In the genomic region with DNA sequence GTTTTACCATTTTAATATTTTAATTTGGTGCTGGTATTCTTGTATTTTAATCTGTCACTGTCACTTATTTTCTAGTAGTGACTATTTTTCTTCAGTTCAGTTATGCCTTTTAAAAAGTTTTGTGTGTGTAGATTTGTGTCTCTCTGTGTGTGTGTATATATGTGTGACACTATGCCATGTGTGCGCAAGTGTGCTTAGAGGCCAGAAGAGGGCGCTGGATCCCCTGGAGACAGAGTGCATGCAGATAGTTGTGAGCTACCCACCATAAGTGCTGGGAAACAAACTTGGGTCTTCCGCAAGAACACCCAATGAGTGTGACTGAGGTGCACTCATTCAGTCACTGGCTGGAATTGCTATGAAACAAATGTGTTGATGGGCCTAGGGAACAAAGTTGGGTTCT, we compare ENCODE assay signal across 28 mouse cellular contexts. TPM values are rescaled to one million over a fixed set of nuclear protein-coding genes. Genes with fewer than 3 reads are reported as not detected.
DNase-seq lines count a peak whose midpoint lies in the region; ATAC-seq and TF ChIP-seq lines count a peak whose summit lies in the region.
"Had no signal": no experiment of that assay in that cellular context is flagged by ENCODE, and none has a peak within 500 bp of the region (broad histone marks: within the 10 kb centered on the region; RNA-seq: fewer than 3 reads in every experiment).

No protein-coding gene starts in this region.

- H3K4me1 ChIP-seq in midbrain, postnatal 0 days (ENCODE audit: insufficient read depth, low read length), result no peaks in the 10 kb centered on the region
- H3K4me1 ChIP-seq in midbrain, embryonic 15.5 days, result no peaks in the 10 kb centered on the region
- H3K4me1 ChIP-seq in ES-E14 (ENCODE audit: control insufficient read depth in 2 of 2, insufficient read depth in 2 of 2, low read length in 2 of 2, poor library complexity in 1 of 2), result no peaks in the 10 kb centered on the region
- H3K4me1 ChIP-seq: embryonic facial prominence, embryonic 12.5 days; embryonic facial prominence, embryonic 15.5 days; heart, embryonic 12.5 days; heart, embryonic 15.5 days; hindbrain, embryonic 10.5 days; hindbrain, embryonic 13.5 days had no signal

- H3K27ac ChIP-seq in layer of hippocampus, adult 2 months, result no peak overlapping the region
- no peak overlapping the region for H3K27ac ChIP-seq in midbrain, postnatal 0 days (ENCODE audit: low read depth, low read length)
- no peak overlapping the region for H3K27ac ChIP-seq in midbrain, embryonic 15.5 days
- H3K27ac ChIP-seq in ES-E14 (ENCODE audit: insufficient read depth, low read depth, low read length, poor library complexity, severe bottlenecking), result no peak overlapping the region
- H3K27ac ChIP-seq: embryonic facial prominence, embryonic 12.5 days; embryonic facial prominence, embryonic 15.5 days; heart, embryonic 15.5 days; hindbrain, embryonic 10.5 days; hindbrain, embryonic 13.5 days had no signal

- H3K4me2 ChIP-seq in midbrain, postnatal 0 days (ENCODE audit: low read depth, low read length, poor library complexity, severe bottlenecking), result no peak overlapping the region
- H3K4me2 ChIP-seq in midbrain, embryonic 15.5 days, result no peak overlapping the region
- H3K4me2 ChIP-seq: embryonic facial prominence, embryonic 12.5 days; embryonic facial prominence, embryonic 15.5 days; heart, embryonic 12.5 days; heart, embryonic 15.5 days; hindbrain, embryonic 13.5 days had no signal

- H3K27me3 ChIP-seq in midbrain, postnatal 0 days (ENCODE audit: insufficient read depth, low read length), result no peaks in the 10 kb centered on the region
- no peaks in the 10 kb centered on the region for H3K27me3 ChIP-seq in midbrain, embryonic 15.5 days (replicated peaks)
- H3K27me3 ChIP-seq: embryonic facial prominence, embryonic 12.5 days; embryonic facial prominence, embryonic 15.5 days; heart, embryonic 12.5 days; heart, embryonic 15.5 days had no signal

- DNase-seq in layer of hippocampus, adult 2 months (ENCODE audit: low spot score in 2 of 2), result no peak
- DNase-seq in layer of hippocampus, postnatal 25 days (ENCODE audit: extremely low spot score in 1 of 2, low spot score in 1 of 2), result no peak
- no peak for DNase-seq in midbrain, postnatal 0 days (ENCODE audit: low spot score)
- DNase-seq in ES-E14 (ENCODE audit: low read depth, low spot score) (no peak), ZHBTc4 (ENCODE audit: low read depth, low spot score) (peak; percentile 50)
- no peak for DNase-seq in adrenal gland, postnatal 10 days
- no peak for DNase-seq in adrenal gland, adult 8-10 months
- DNase-seq: adrenal gland, postnatal 14 days; cerebellum, adult 11 months; cerebellum, adult 2 months; cerebellum, adult 9-11 months; cerebellum, postnatal 25 days; gastrocnemius, postnatal 25 days; heart, adult 18-20 months; heart, postnatal 10 days; heart, postnatal 36 days had no signal

- no peaks in the 10 kb centered on the region for H3K9me3 ChIP-seq in midbrain, postnatal 0 days (ENCODE audit: low read length)
- no peaks in the 10 kb centered on the region for H3K9me3 ChIP-seq in midbrain, embryonic 15.5 days
- no peaks in the 10 kb centered on the region for H3K9me3 ChIP-seq in ES-E14 (ENCODE audit: control insufficient read depth, insufficient read depth, low read depth, low read length)
- H3K9me3 ChIP-seq: embryonic facial prominence, embryonic 15.5 days; heart, embryonic 15.5 days; hindbrain, embryonic 13.5 days had no signal

- no peak overlapping the region for H3K9ac ChIP-seq in midbrain, postnatal 0 days (replicated peaks; ENCODE audit: low read length, poor library complexity, severe bottlenecking)
- no peak overlapping the region for H3K9ac ChIP-seq in midbrain, embryonic 15.5 days
- no peak overlapping the region for H3K9ac ChIP-seq in ES-E14 (ENCODE audit: insufficient read depth, low read depth, low read length, poor library complexity, severe bottlenecking)
- H3K9ac ChIP-seq: embryonic facial prominence, embryonic 12.5 days; embryonic facial prominence, embryonic 15.5 days; heart, embryonic 12.5 days; heart, embryonic 15.5 days; hindbrain, embryonic 13.5 days had no signal

- no peaks in the 10 kb centered on the region for H3K36me3 ChIP-seq in midbrain, postnatal 0 days (ENCODE audit: insufficient read depth, low read length)
- H3K36me3 ChIP-seq in midbrain, embryonic 15.5 days (replicated peaks), result no peaks in the 10 kb centered on the region
- H3K36me3 ChIP-seq in ES-E14 (ENCODE audit: control insufficient read depth, insufficient read depth, low read length, poor library complexity, severe bottlenecking), result no peaks in the 10 kb centered on the region
- H3K36me3 ChIP-seq: embryonic facial prominence, embryonic 12.5 days; embryonic facial prominence, embryonic 15.5 days; heart, embryonic 12.5 days; heart, embryonic 15.5 days; hindbrain, embryonic 10.5 days; hindbrain, embryonic 13.5 days had no signal

- H3K4me3 ChIP-seq in layer of hippocampus, adult 2 months, result no peak overlapping the region
- H3K4me3 ChIP-seq in midbrain, postnatal 0 days (ENCODE audit: low read depth, low read length), result no peak overlapping the region
- H3K4me3 ChIP-seq in midbrain, embryonic 15.5 days, result no peak overlapping the region
- H3K4me3 ChIP-seq in ES-E14 (ENCODE audit: insufficient read depth in 1 of 2, low read depth in 1 of 2, low read length in 2 of 2, poor library complexity in 1 of 2, severe bottlenecking in 1 of 2), result no peak overlapping the region
- H3K4me3 ChIP-seq: embryonic facial prominence, embryonic 12.5 days; embryonic facial prominence, embryonic 15.5 days; heart, embryonic 12.5 days; heart, embryonic 15.5 days; hindbrain, embryonic 10.5 days; hindbrain, embryonic 13.5 days had no signal

- ATAC-seq in midbrain, postnatal 0 days (ENCODE audit: low FRiP score), result no peak
- ATAC-seq in midbrain, embryonic 15.5 days (replicated peaks), result no peak
- ATAC-seq: activated CD4-positive, CD25-positive, alpha-beta regulatory T cell, adult 4 months; forebrain, embryonic 14.5 days; hindbrain, embryonic 16.5 days; Patski had no signal

- 88% methylated on average over 3 of the region's 3 CpGs for WGBS in midbrain, postnatal 0 days
- WGBS in midbrain, embryonic 15.5 days, result 86% methylated on average over 3 of the region's 3 CpGs

- in situ Hi-C loops in ES-E14 (cut with MboI; ENCODE audit: low sequenced_read_pairs in 2 of 2, unreplicated experiment in 2 of 2), result loop anchor here in 1 of 2 experiments (25.0 kb wide), 1 partner anchor 226 kb away; the partner anchor contains the start of genes Fam136a and Snrpg

- 0 out of 2 replicates have a peak, but pooled peaks have one; percentile 16 for TF ChIP-seq CTCF in layer of hippocampus, adult 2 months (conservative IDR thresholded peaks at IDR 0.05)
- TF ChIP-seq CTCF in midbrain, postnatal 0 days (IDR thresholded peaks at IDR 0.05), result peak; percentile 10; the same call in 1 of the 2 replicates

TF ChIP-seq in ES-E14, 5 proteins besides CTCF, POLR2A, EP300 and RAD21:
- no peak for TF ChIP-seq CHD2 (IDR thresholded peaks at IDR 0.05; ENCODE audit: low read depth, low read length)
- TF ChIP-seq ZC3H11A (IDR thresholded peaks at IDR 0.05; ENCODE audit: borderline replicate concordance, low read depth, low read length), result 0 out of 2 replicates have a peak, but pooled peaks have one; percentile 2

RNA-seq across cellular contexts. Expression of gene Tgfa, which starts 58.8 kb away (rescaled TPM):
- 10 to 100 TPM; 28.3 to 32.0 TPM for total RNA-seq in layer of hippocampus, adult 2 months (2021)
- total RNA-seq in layer of hippocampus, postnatal 25 days (2021), result 10 to 100 TPM; 34.1 to 36.6 TPM
- 32.1 and 37.1 TPM in 2 replicates for total RNA-seq in midbrain, postnatal 0 days (2014; rRNA removed)
- 15.3 and 16.8 TPM in 2 replicates for polyA plus RNA-seq in midbrain, postnatal 0 days (2015; fragmentation: Nextera tagmentation; extraction: Ambion mirVana)
- polyA plus RNA-seq in midbrain, embryonic 15.5 days (2015; fragmentation: Nextera tagmentation; extraction: Ambion mirVana), result 11.2 and 13.2 TPM in 2 replicates
- 2.2 and 3.1 TPM in 2 replicates for total RNA-seq in ES-E14 (2012; rRNA removed)
- total RNA-seq in adrenal gland, postnatal 10 days (2021), result 1 to 10 TPM; 8.1 to 9.0 TPM
- total RNA-seq in adrenal gland, adult 8-10 months (2022), result 10 to 100 TPM; 15.0 to 25.1 (median 19.7) TPM
- total RNA-seq: common myeloid progenitor, adult 5-6 weeks had no signal
- polyA plus RNA-seq: activated CD4-positive, CD25-positive, alpha-beta regulatory T cell, adult 4 months had no signal
